28 mouse cellular contexts compared by ENCODE assay signal in genomic region chr15:87437611-87438010, GRCm38 (mm10).
A peak's percentile ranks its signal among the peaks of the same experiment; 100 is the strongest.
DNase-seq lines count a peak whose midpoint lies in the region; ATAC-seq and TF ChIP-seq lines count a peak whose summit lies in the region.
"Had no signal": no experiment of that assay in that cellular context is flagged by ENCODE, and none has a peak within 500 bp of the region (broad histone marks: within the 10 kb centered on the region; RNA-seq: fewer than 3 reads in every experiment).

No protein-coding gene starts in this region.

- no peak for TF ChIP-seq CTCF in left cerebral cortex, adult 2 months (IDR thresholded peaks at IDR 0.05)

- no peak for DNase-seq in frontal cortex, postnatal 10 days (ENCODE audit: low spot score in 2 of 2)
- DNase-seq in frontal cortex, postnatal 36 days (ENCODE audit: low spot score in 2 of 2) = peak; percentile 12 to 33
- DNase-seq in frontal cortex, postnatal 14 days (ENCODE audit: low spot score in 2 of 2) = no peak
- DNase-seq in left cerebral cortex, postnatal 25 days (ENCODE audit: low spot score in 2 of 2) = peak; percentile 15 to 80
- DNase-seq in left cerebral cortex, adult 2 months (ENCODE audit: extremely low spot score in 1 of 2, low spot score in 2 of 2) = no peak
- peak; percentile 59 for DNase-seq in brain, adult 2 months (ENCODE audit: low read depth, low spot score)
- DNase-seq: adrenal gland, adult 8-10 months; adrenal gland, postnatal 14 days; adrenal gland, postnatal 36 days; B cell, adult 2 months; cerebellum, adult 11 months; cerebellum, adult 18-20 months; cerebellum, adult 8-10 months; cerebellum, adult 9-11 months; cerebellum, postnatal 14 days; cerebellum, postnatal 36 days; embryo, embryonic 11 days had no signal

- intact Hi-C loops in left cerebral cortex, postnatal 25 days (cut with DNase I) = no loop called here
- intact Hi-C loops in left cerebral cortex, adult 2 months (cut with DNase I) = no loop called here

- H3K4me3 ChIP-seq in left cerebral cortex, adult 2 months = no peak overlapping the region
- H3K4me3 ChIP-seq: embryonic facial prominence, embryonic 13.5 days; embryonic facial prominence, embryonic 15.5 days; erythroblast, embryonic 14.5 days; forebrain, embryonic 10.5 days; forebrain, embryonic 12.5 days had no signal

- ATAC-seq in frontal cortex, adult (ENCODE audit: low TSS enrichment) = peak; percentile 100
- no peak for ATAC-seq in granulocyte monocyte progenitor cell, adult 5-6 weeks (replicated peaks; ENCODE audit: poor library complexity, severe bottlenecking)
- ATAC-seq: activated CD4-positive, CD25-positive, alpha-beta regulatory T cell, adult 4 months; CD4-positive, CD25-positive, alpha-beta regulatory T cell, adult 4 months; forebrain, embryonic 14.5 days; Patski had no signal

- no peak overlapping the region for H3K27ac ChIP-seq in left cerebral cortex, adult 2 months
- H3K27ac ChIP-seq: embryonic facial prominence, embryonic 13.5 days; embryonic facial prominence, embryonic 15.5 days; forebrain, embryonic 10.5 days; forebrain, embryonic 12.5 days had no signal

Comparison
In these comparisons a context has a peak if more than half of its experiments do, and no peak if none do; other contexts are left out.
1. DNase-seq: peak in frontal cortex, postnatal 36 days (2 of 2), left cerebral cortex, postnatal 25 days (2 of 2) and brain, adult 2 months (single experiment); none in frontal cortex, postnatal 10 days (0 of 2), frontal cortex, postnatal 14 days (0 of 2) and left cerebral cortex, adult 2 months (0 of 2).